Mouse (Mus musculus): Measurements from ENCODE around the gene Syne2. TPM values are rescaled to one million over a fixed set of nuclear protein-coding genes. Genes with fewer than 3 reads are reported as not detected.

The Syne2 gene
- polyA plus RNA-seq, 1 experiment from 2014 or later = 42.6 TPM

- no peak overlapping the region for H3K4me3 ChIP-seq (ENCODE audit: low read length)
- WGBS = 90% methylated on average over 4 of the region's 4 CpGs
- no peak overlapping the region for H3K9ac ChIP-seq (ENCODE audit: low read depth, low read length)
- no peaks in the 10 kb centered on the region for H3K36me3 ChIP-seq (ENCODE audit: control insufficient read depth, insufficient read depth, low read length)
- ATAC-seq = no peak
- peaks cover 4% of the 10 kb centered on the region for H3K4me1 ChIP-seq (ENCODE audit: control insufficient read depth, insufficient read depth, low read depth, low read length)
- H3K4me2 ChIP-seq (ENCODE audit: low read length) = no peak overlapping the region
- no peaks in the 10 kb centered on the region for H3K9me3 ChIP-seq (ENCODE audit: control insufficient read depth, low read length)
- H3K27ac ChIP-seq (ENCODE audit: low read depth, low read length) = no peak overlapping the region
- no peaks in the 10 kb centered on the region for H3K27me3 ChIP-seq (replicated peaks; ENCODE audit: control insufficient read depth, insufficient read depth, low read length)
Measured at GRCm38 (mm10) chr12:75837462-75837861, 19.5 kb downstream of the Syne2 start.

GRCm38 (mm10) chr12:75839083-75839736 lies 21.3 kb downstream of the Syne2 start:
- Histone ChIP-seq H3K27ac (ENCODE audit: low read depth, low read length) (no peak overlapping the region), H3K4me3 (ENCODE audit: low read length) (no peak overlapping the region), H3K4me1 (ENCODE audit: control insufficient read depth, insufficient read depth, low read depth, low read length) (peaks cover 4% of the 10 kb centered on the region), H3K4me2 (ENCODE audit: low read length) (no peak overlapping the region), H3K9me3 (ENCODE audit: control insufficient read depth, low read length) (no peaks in the 10 kb centered on the region), H3K36me3 (ENCODE audit: control insufficient read depth, insufficient read depth, low read length) (no peaks in the 10 kb centered on the region), H3K27me3 (replicated peaks; ENCODE audit: control insufficient read depth, insufficient read depth, low read length) (no peaks in the 10 kb centered on the region), H3K9ac (ENCODE audit: low read depth, low read length) (no peak overlapping the region)
- 45% methylated on average over 11 of the region's 11 CpGs for WGBS
- no peak for ATAC-seq

- H3K9me3 ChIP-seq (ENCODE audit: control insufficient read depth, low read length) = no peaks in the 10 kb centered on the region
- peaks cover 4% of the 10 kb centered on the region for H3K4me1 ChIP-seq (ENCODE audit: control insufficient read depth, insufficient read depth, low read depth, low read length)
- H3K27ac ChIP-seq (ENCODE audit: low read depth, low read length) = no peak overlapping the region
- WGBS = 70% methylated on average over 7 of the region's 7 CpGs
- H3K36me3 ChIP-seq (ENCODE audit: control insufficient read depth, insufficient read depth, low read length) = no peaks in the 10 kb centered on the region
- H3K4me3 ChIP-seq (ENCODE audit: low read length) = no peak overlapping the region
- ATAC-seq = no peak
- no peak overlapping the region for H3K4me2 ChIP-seq (ENCODE audit: low read length)
- H3K9ac ChIP-seq (ENCODE audit: low read depth, low read length) = no peak overlapping the region
- no peaks in the 10 kb centered on the region for H3K27me3 ChIP-seq (replicated peaks; ENCODE audit: control insufficient read depth, insufficient read depth, low read length)
Measured at GRCm38 (mm10) chr12:75841183-75841582, 23.2 kb downstream of the Syne2 start.

- Histone ChIP-seq H3K27me3 (replicated peaks; ENCODE audit: control insufficient read depth, insufficient read depth, low read length) (no peaks in the 10 kb centered on the region), H3K4me1 (ENCODE audit: control insufficient read depth, insufficient read depth, low read depth, low read length) (no peaks in the 10 kb centered on the region; the same call in 1 of the 2 replicates), H3K9ac (ENCODE audit: low read depth, low read length) (no peak overlapping the region), H3K4me3 (ENCODE audit: low read length) (no peak overlapping the region), H3K9me3 (ENCODE audit: control insufficient read depth, low read length) (no peaks in the 10 kb centered on the region), H3K36me3 (ENCODE audit: control insufficient read depth, insufficient read depth, low read length) (no peaks in the 10 kb centered on the region), H3K4me2 (ENCODE audit: low read length) (no peak overlapping the region), H3K27ac (ENCODE audit: low read depth, low read length) (no peak overlapping the region)
- WGBS = 86% methylated on average over 4 of the region's 4 CpGs
- no peak for ATAC-seq
Measured at GRCm38 (mm10) chr12:75844311-75844710, 26.4 kb downstream of the Syne2 start.

- H3K9ac ChIP-seq (ENCODE audit: low read depth, low read length) = no peak overlapping the region
- ATAC-seq = no peak
- H3K4me2 ChIP-seq (ENCODE audit: low read length) = no peak overlapping the region
- no peaks in the 10 kb centered on the region for H3K27me3 ChIP-seq (replicated peaks; ENCODE audit: control insufficient read depth, insufficient read depth, low read length)
- H3K9me3 ChIP-seq (ENCODE audit: control insufficient read depth, low read length) = no peaks in the 10 kb centered on the region
- no peak overlapping the region for H3K27ac ChIP-seq (ENCODE audit: low read depth, low read length)
- no peak overlapping the region for H3K4me3 ChIP-seq (ENCODE audit: low read length)
- 79% methylated on average over 9 of the region's 9 CpGs for WGBS
- no peaks in the 10 kb centered on the region for H3K4me1 ChIP-seq (ENCODE audit: control insufficient read depth, insufficient read depth, low read depth, low read length)
- H3K36me3 ChIP-seq (ENCODE audit: control insufficient read depth, insufficient read depth, low read length) = no peaks in the 10 kb centered on the region
Measured at GRCm38 (mm10) chr12:75845070-75845469, 27.1 kb downstream of the Syne2 start.

GRCm38 (mm10) chr12:75846513-75846912 lies 28.6 kb downstream of the Syne2 start:
- Histone ChIP-seq H3K4me2 (ENCODE audit: low read length) (no peak overlapping the region), H3K9ac (ENCODE audit: low read depth, low read length) (no peak overlapping the region), H3K27me3 (replicated peaks; ENCODE audit: control insufficient read depth, insufficient read depth, low read length) (no peaks in the 10 kb centered on the region), H3K9me3 (ENCODE audit: control insufficient read depth, low read length) (no peaks in the 10 kb centered on the region), H3K36me3 (ENCODE audit: control insufficient read depth, insufficient read depth, low read length) (no peaks in the 10 kb centered on the region), H3K4me1 (ENCODE audit: control insufficient read depth, insufficient read depth, low read depth, low read length) (no peaks in the 10 kb centered on the region), H3K27ac (ENCODE audit: low read depth, low read length) (no peak overlapping the region), H3K4me3 (ENCODE audit: low read length) (no peak overlapping the region)
- no peak for ATAC-seq
- 77% methylated on average over 12 of the region's 12 CpGs for WGBS

- 81% methylated on average over 3 of the region's 3 CpGs for WGBS
- no peaks in the 10 kb centered on the region for H3K9me3 ChIP-seq (ENCODE audit: control insufficient read depth, low read length)
- H3K4me3 ChIP-seq (ENCODE audit: low read length) = no peak overlapping the region
- no peak overlapping the region for H3K27ac ChIP-seq (ENCODE audit: low read depth, low read length)
- H3K9ac ChIP-seq (ENCODE audit: low read depth, low read length) = no peak overlapping the region
- no peaks in the 10 kb centered on the region for H3K27me3 ChIP-seq (replicated peaks; ENCODE audit: control insufficient read depth, insufficient read depth, low read length)
- no peak for ATAC-seq
- H3K36me3 ChIP-seq (ENCODE audit: control insufficient read depth, insufficient read depth, low read length) = no peaks in the 10 kb centered on the region
- H3K4me1 ChIP-seq (ENCODE audit: control insufficient read depth, insufficient read depth, low read depth, low read length) = peaks cover 2% of the 10 kb centered on the region; the same call in 1 of the 2 replicates
- H3K4me2 ChIP-seq (ENCODE audit: low read length) = no peak overlapping the region
Measured at GRCm38 (mm10) chr12:75850205-75850604, 32.3 kb downstream of the Syne2 start.

GRCm38 (mm10) chr12:75851481-75851880 lies 33.5 kb downstream of the Syne2 start:
- no peak overlapping the region for H3K9ac ChIP-seq (ENCODE audit: low read depth, low read length)
- 89% methylated on average over 8 of the region's 8 CpGs for WGBS
- H3K4me3 ChIP-seq (ENCODE audit: low read length) = no peak overlapping the region
- no peaks in the 10 kb centered on the region for H3K9me3 ChIP-seq (ENCODE audit: control insufficient read depth, low read length)
- no peak overlapping the region for H3K4me2 ChIP-seq (ENCODE audit: low read length)
- peaks cover 2% of the 10 kb centered on the region; the same call in 1 of the 2 replicates for H3K4me1 ChIP-seq (ENCODE audit: control insufficient read depth, insufficient read depth, low read depth, low read length)
- ATAC-seq = no peak
- H3K36me3 ChIP-seq (ENCODE audit: control insufficient read depth, insufficient read depth, low read length) = no peaks in the 10 kb centered on the region
- no peaks in the 10 kb centered on the region for H3K27me3 ChIP-seq (replicated peaks; ENCODE audit: control insufficient read depth, insufficient read depth, low read length)
- H3K27ac ChIP-seq (ENCODE audit: low read depth, low read length) = no peak overlapping the region

GRCm38 (mm10) chr12:75852384-75852783 lies 34.5 kb downstream of the Syne2 start:
- Histone ChIP-seq H3K27ac (ENCODE audit: low read depth, low read length) (no peak overlapping the region), H3K36me3 (ENCODE audit: control insufficient read depth, insufficient read depth, low read length) (no peaks in the 10 kb centered on the region), H3K4me2 (ENCODE audit: low read length) (no peak overlapping the region), H3K9me3 (ENCODE audit: control insufficient read depth, low read length) (no peaks in the 10 kb centered on the region), H3K9ac (ENCODE audit: low read depth, low read length) (no peak overlapping the region), H3K27me3 (replicated peaks; ENCODE audit: control insufficient read depth, insufficient read depth, low read length) (no peaks in the 10 kb centered on the region), H3K4me1 (ENCODE audit: control insufficient read depth, insufficient read depth, low read depth, low read length) (peaks cover 2% of the 10 kb centered on the region; the same call in 1 of the 2 replicates), H3K4me3 (ENCODE audit: low read length) (no peak overlapping the region)
- no peak for ATAC-seq
- 44% methylated on average over 6 of the region's 6 CpGs for WGBS
